Mouse (Mus musculus): ENCODE measurements around the gene Lsp1.
A peak's percentile ranks its signal among the peaks of the same experiment; 100 is the strongest.

Lsp1 gene

DNA sequence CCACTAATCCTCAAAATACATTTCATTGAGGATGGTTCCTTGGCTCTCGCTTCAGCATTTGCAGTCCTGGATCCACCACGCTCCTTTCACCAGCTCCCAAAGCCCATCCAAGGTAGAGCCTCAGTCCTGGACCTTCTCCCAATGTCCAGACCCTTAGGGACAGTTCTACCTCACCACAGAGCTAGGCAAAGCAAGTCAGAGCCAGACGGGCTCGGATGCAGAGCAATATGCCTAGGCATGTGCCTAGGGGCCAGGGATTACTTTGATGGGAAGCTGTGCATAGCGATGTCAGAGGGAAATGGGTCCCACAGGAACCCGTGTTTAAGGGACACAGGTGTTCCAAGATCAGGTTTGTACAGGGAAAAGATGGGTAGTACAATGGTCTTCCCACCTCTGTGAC lies 15.3 kb upstream of the Lsp1 start:
- no peak for DNase-seq

DNA sequence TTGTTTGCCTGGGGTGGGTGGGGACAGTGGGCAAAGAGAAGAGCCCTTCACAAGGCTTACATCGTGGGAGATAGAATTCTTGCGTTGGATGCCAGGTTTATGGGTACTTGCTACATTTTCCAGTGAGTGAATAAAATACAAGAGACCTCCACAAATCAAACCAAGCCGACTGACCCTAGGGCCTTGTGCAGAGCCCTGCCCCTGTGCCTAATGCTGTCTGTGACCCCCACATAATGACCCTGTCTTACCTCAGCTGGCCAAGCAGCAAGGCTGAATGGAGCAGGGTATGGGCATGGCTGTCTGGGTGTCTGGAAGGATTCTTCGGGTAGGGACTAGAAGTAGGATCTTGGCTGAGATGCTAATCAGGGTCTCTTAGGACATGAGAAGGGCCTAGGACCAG lies 14.3 kb upstream of the Lsp1 start:
- no peak for DNase-seq

DNA sequence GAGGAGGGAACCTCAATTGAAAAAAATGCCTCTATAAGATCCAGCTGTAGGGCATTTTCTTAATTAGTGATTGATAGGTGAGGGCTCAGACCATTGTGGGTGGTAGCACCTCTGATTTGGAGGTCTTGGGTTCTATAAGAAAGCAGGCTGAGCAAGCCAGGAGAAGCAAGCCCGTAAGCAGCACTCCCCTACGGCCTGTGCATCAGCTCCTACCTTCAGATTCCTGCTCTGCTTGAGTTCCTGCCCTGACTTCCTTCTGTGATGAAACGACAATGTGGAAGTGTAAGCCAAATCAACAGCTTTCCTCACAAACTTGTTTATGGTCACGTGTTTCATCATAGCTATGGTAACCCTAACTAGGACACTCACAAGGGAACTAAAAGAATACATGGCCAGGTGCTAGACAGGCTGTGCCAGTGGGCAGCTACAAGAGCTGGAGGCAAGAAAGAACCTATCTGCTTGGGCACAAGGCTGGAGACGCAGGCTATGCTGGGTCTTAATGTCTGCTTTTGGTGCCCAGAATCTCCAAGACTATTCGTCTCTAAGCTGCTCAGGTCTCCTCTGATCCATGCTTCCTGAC lies 11.5 kb upstream of the Lsp1 start:
- DNase-seq: no peak

DNA sequence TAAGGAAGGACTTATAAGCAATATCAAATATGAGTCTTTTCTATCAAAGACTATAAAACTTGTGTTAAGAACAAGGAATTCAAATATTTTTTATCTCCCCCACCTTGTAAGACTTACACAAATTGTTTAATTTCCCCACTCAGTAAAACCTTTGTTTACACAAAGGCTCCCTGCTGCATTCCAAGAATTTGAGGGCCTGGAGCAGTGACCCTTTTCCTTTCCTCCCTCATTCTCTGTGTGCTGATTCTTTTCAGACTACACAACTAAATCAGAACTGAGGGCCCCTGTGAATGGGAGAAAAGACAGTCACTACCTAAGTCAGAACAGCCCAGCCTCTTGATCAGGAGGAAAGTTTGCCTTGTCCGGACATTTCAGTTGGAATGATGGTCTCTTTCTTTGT lies 5.9 kb upstream of the Lsp1 start:
- no peak for DNase-seq

DNA sequence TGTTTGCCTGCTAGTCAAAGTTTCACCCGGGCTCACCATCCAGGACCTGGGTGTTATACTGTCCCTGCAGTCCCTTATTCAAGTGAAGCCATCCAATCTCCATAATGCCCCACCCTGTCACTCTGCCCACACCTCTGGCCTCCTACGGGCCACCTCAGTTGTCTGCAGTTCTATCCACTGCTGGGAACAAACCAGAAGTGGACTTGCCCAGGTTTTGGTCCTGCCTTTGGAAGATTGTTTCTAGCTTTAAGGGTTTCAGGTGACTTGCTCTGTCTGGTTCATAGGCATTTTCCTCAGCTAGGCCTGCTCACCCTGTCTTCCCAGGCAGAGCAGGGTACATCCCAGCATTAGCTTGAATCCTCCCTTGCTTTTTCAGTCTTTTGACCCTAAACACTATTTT lies 5.4 kb upstream of the Lsp1 start:
- DNase-seq: no peak

DNA sequence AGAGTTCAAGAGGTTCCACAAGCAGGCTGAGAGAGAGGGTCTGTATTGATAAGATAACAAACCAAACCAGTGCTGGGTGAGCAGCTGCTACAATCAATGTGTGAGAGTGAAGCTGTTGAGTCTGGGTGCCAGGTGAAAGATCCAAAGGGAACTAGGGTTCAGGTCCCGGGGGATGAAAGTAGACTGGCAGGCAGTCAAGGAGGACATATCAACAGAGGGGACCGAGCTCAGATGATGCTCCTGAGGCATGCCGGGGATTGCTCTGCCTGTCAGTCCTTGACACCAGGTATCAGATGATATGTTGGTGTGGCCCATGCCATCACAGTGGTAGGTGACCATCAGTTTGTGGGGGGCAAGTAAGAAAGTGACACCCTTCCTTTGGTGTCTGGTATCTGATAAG lies 3.8 kb upstream of the Lsp1 start:
- no peak for DNase-seq

DNA sequence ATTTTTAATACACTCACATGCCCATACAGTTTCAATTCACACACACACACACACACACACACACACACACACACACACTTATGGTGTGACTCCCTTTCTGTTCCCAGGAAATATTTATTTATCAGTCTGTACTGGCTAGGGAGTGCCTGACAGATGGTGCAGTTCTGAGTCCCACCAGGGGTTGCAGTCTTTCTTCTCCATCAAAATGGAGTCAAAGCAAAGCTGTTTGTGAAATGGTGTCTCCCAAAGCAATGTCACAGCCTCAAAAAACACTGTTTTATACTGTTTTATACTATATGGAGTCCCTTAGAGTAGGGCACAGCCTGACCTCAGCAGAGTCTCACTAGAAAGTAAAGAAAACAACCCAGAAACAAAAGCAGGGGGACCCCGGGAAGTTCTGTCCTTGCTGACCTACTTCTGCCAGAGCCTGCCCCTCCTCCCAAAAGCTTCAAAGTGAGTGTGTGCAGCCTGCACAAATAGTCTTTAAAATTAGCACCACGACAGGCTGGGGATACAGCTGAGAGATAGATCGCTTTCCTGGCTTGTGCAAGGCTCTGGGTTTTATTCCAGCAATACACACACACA lies 3.3 kb upstream of the Lsp1 start:
- peak; percentile 82 for DNase-seq

DNA sequence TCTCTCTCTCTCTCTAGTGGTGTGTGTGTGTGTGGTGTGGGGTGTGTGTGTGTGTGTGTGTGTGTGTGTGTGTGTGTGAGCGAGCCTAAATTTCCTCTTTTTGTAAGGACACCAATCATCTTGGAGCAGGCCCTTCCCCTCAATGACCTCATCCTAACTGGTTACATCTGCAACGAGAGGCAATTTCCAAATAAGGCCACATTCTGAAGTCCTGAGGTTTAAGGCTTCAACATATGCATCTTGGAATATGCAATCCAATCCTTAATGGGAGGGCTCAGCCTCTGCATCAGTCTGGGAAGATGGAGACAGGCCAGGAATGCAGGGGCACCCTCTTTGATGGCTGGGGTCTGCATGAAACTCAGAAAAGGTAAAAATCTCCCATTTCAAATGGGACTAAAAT lies 2.6 kb upstream of the Lsp1 start:
- peak; percentile 62 for DNase-seq

DNA sequence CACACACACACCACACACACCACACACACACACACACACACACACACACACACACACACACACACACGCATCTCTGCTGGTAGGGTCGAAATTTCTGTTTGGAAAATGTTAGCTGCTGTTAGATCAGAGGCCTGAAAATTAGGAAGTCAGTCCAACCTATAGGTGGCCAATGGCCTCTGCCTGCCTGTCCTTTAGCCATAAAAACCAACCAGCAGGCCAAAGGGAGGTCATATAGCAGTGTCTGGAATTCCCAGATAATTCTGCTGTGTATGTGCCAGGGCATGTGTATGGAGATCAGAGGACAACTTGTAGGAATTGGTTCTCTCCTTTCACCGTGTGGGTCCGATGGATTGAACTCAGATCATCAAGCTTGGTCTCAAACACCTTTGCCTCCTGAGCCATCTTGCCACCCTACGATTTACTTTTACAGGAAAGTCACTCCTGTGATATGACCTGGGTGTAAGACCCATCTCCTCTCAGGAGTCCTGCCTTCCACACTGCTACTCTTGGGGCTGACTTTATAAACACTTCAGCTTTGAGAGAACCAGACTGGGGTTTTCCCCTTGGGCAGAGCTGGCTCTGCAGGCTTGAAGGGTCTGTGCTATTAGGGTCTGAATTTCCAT lies 1.8 kb upstream of the Lsp1 start:
- DNase-seq: peak; percentile 2

DNA sequence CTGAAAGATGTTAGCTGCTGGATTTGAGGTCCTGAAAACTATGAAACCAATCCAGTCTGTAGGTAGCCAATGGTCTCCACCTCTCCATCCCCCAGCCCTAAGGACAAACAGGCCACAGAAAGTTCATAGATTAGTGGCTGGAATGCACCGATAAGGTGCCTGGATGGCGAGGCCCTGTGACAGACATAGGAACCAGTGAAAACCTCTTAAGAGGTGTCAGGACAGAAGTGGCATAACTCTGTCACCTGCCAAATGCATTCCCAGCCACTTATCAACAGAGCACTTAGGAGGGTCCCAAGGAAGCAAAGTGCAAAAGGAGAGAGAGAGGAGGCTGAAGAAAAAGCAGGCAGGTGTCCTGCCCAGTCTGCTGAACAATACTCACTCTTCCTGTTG lies 1.3 kb upstream of the Lsp1 start:
- no peak for DNase-seq

DNA sequence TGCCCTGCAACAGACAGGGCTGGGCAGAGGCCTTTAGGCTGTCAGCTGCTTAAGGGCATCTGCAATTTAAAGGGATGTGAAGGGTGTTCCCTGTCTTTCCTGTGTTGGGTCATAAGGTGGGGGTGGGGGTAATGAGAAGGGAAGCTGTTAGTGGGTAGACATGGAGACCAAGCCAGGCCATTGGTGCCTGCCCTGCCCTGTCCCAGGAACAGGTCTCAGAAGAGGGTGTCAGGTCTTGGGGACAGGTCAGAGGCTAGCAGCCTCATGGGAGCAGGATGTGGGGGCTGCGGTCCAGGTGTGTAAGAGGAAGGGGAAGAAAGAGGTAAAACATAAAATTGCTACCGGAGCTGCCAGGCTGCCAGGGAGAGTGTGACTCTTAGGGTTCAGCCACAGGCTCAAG lies 837 bp downstream of the Lsp1 start:
- no peak for DNase-seq

DNA sequence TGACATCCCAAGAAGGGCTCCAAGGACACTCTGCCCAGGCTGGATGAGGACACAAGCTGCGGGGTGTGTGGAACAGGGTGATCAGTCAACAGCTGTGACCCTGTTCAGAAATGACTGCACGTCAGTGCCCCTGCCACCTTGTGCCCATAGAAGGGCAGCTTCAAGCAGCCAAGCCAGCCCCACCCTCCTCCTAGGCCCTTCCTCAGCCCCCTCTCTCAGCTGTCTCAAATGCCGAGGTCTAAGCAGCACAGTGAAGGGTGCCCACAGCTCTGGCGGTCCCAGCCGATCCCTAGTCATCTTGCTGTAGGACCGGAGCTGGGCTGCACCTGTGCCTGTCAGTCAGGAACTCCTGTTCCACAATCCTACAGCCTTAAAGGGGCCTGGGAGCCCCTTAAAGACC lies 1.6 kb downstream of the Lsp1 start:
- DNase-seq: no peak

DNA sequence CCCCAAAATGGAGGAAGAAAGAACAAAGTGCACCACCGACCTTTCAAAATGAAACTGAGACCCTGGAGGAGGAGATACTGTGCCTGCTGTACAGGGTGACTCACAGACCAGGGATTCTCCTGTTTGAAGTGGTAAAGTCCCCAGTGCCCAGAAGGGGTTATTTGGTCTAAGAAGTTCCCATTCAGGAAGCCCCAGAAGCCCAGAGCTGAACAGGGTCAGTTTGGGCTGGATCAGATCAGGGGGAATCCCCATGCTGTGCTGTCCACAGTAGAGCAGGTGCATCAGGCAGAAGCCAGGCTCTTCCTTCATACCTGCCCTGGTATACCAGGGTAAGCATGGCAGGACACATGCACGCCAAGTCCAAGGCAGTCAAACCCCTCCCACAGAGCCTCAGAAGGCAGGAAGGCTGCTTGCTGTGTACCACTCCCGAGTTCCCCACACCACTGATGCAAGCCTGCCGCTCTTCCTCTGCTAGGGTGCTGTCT lies 2.0 kb downstream of the Lsp1 start:
- no peak for DNase-seq

DNA sequence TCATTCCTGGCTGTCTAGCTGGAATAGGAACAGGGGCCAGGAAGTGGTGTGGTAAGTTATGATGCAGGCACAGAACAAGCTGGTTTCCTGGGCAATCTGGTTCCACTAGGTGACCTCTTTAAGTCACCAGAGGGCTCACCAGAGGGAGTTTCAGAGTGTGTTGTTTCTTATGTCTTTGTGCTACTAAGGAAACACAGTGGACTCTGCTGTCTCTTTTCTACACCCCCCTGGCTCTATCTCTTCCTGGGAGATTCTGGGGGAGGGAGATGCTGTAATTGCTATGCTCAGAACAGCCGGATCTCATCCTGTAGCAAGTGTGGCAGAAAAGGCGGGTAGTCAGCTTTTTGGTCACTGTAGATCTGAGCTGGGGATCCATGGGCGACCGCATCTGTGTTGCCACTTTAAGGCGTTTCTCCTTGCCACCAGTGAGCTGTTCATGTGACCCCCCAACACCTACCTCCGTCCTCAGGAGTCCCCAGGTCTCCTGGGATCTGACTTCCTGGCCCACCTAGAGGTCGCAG lies 9.6 kb downstream of the Lsp1 start:
- DNase-seq: peak; percentile 66

DNA sequence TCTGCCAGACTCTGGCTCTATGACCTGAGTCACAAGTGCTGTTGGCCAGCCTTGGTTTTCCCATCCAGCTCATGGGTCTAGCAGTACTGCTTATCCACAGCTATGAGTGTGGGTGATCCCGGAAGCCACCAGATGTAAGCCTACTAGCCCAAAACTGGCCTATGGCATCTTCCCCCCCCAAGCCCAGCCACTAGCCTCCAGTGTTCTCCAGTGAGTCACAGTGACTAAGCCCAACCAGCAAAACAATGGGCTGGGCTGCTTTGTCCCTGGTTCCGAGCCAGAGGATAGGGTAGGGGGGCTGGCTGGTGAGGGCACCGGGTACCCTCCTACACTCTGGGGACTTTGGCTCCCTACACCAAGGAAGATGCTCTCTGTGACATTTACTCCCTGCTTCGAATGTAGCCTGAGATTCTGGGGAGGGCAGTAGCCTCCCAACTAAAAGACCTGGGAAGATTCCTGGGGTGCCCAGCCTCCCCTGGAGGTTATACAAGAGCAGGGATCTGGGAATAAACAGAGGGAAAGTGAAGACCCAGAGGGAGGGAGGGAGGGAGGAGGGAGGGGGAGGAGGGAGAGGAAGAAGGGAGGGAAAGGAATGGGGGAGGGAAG lies 10.3 kb downstream of the Lsp1 start:
- peak; percentile 87 for DNase-seq

DNA sequence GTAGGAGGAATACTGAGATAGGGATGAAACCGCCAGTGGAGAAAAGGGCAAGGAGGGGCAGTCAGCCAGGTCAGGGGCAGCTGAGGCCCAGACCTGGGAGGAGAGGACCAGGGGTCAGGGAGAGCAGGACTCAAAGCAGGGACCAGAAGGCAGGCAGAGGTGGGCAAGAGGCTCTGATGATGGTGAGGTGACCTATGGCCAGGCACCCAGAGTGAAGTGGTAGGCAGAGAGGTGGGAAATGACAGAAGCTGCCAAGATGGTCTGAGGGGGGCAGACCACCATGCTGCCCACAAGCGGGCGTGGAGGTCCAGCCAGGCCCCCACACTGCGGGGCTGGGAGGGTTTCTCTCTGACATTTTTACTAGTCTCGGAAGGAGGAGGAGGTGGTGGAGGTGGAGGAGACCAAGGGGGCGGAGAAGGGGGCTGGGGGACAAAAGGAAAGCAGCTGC lies 10.8 kb downstream of the Lsp1 start:
- DNase-seq: no peak

DNA sequence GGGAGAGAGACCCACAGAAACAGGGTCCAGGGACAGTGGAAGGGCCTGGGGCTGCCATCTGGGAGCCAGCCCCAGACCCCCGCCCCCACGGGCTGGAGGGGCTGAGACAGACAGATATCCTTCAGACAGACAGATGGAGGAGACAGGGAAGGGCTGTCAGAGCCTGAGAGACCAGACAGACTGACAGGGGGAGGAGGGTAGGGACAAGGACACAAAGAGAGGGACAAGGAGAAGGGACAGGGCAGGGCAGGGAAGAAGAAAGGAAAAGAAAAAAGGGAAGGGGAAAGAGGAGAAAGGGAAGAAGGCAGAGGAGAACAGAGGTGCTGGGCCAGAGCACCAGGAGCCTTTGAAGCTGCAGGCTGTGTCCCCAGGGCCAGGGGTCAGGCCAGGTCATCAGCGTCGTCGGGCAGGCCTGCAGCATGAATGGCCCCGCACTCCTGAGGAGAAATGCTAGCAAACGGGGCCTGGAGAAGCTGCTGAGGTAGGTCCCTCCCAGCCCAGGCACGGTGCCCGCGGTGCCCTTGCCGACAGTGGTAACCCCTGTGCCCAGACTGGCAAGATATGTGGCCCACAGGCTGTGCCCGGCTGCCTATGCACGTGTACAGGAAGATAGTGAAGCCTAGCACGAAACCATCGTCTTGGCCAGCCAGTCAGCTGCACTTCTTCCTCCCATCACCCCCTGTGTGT lies 11.4 kb downstream of the Lsp1 start:
- DNase-seq: no peak

DNA sequence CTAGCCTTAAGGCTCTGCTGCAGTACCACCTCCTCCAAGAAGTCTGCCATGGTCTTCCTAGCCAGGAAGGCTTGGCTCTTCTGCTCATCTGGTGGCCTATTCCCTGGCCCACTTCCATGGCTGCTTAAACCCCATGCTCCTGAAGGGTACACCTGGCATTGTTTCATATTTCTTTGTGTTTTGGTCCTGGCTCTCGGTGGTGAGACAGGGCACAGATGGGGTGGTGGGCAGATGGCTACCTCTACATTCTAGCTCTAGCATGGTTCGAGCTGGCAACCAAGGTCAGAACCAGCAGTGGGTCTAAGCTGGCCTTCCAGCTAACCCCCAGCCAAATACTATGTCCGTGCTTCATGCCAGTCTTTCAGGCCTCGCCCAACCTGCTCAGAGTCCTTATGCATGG lies 12.3 kb downstream of the Lsp1 start:
- no peak for DNase-seq

DNA sequence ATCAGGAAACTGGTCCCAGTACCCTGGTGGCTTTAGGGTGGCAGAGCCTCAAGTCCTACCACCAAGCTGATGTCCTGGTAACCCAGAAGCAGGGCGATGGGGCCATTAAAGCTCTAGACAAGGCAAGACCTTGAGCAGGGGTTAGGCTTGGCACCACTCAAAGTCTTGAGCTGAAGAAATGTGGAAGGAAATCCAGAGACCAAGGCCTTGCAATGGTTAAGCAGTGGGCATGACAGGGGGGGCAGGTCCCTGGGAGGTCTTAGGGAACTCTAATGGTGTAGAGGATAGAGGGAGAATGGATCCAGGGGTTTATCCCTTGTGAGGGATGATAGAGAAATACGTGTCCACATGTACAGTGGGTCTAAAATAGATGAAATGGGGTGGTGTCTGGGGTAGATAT lies 12.9 kb downstream of the Lsp1 start:
- DNase-seq: no peak

DNA sequence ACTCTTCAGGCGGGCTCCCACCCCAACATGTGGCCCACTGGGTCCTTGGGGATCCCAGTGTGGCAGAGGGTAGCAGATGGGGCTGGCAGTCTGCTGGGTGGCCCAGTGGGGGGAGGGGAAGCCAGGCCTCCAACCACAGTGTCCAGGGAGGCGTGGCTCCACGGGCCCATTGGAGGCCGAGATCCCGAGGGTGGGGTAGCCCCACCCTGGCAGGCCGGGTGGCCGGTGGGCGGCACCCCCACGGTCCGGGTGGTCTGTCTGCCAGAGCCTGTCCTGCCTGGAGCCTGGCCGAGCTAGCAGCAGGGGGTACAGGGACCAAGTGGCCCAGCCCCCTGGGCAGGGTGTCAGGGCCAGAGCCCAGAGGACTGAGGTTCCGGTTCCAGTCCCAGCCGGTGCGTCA lies 14.2 kb downstream of the Lsp1 start:
- peak; percentile 86 for DNase-seq

DNA sequence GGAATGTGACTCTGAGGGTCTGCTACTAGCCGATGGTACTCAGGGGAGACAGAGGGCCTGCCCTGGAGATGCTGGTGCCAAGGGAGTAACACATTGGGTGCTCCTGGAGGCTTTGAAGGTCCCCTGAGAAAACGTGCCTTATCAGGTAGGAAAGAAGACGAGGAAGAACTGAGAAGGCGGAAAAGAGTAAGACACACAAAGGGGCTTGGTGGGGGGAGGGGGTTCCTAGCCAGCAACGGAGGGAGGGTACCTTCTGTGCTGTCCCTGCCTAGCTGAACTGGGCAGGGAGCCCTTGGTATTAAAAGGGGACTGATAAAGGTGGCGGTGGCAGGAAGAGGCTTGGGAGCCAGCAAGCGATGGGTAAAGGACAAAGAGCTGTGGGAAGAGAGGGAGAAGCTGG lies 15.0 kb downstream of the Lsp1 start:
- no peak for DNase-seq

DNA sequence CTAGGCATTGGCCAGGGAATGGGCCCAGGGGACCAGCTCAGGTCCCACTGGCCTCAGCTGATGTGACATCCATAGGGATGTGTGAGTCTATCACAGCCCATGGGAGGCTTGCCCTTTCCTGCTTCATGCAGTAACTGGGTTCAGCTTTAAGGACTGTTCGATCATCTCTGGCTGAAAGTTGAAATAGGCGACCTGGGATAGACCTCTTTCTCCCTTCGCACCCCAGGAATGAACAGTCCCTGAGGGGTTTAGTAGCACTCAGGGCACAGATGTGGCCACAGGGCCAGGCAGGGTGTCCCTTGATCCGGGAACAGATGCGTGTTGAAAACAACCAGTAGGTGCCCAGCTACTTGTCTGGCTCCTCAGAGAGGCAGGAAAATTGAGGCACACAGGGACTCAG lies 15.7 kb downstream of the Lsp1 start:
- DNase-seq: no peak

DNA sequence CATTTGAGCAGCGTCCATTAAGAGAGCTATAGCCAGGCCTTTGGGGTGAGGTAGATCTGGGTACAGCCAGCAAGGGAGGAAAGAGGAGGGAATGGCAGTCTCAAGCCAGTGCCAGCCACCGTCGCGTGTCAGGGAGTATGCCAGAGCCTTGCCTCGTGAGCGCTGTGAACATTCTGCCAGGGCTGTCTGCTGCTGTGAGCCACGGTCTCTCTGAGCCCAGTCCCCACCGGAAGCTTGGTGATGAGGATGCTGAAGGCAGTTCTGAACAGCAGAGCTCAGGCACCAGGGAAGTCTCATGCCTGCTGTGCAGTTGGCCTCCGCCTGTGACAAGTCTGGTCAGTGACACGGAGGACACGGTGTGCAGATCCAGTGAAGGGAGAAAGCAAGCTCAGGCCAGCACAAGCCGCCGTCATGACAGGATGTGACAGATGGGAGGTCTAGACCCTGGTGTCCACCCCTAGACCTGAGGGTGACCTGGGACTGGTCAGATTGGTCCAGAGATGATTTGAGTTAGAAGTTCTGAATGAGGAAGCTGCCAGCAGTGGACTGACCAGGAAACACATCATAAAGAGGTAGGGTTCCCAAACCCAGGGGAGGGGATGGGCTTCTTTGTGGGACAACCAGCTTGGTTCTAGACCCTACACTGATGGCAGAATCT lies 16.3 kb downstream of the Lsp1 start:
- DNase-seq: peak; percentile 37
